Mouse (Mus musculus) MEL (cell line): ENCODE measurements around the gene Magi2.

Source experiments
- BHLHE40 ChIP-seq: IDR thresholded peaks from 2 replicates; pipeline ENCODE4 v1.6.1; 2012; ENCODE audit warnings: low read depth, mild to moderate bottlenecking, inconsistent platforms, low read length, improper control_type of control experiment, borderline replicate concordance
- CTCF ChIP-seq, 3 experiments: IDR thresholded peaks in 2 of 3; conservative IDR thresholded peaks in 1 of 3; 2 replicates each; pipeline ENCODE4 v1.5.1; 2011 to 2012; ENCODE audit warnings: low read length in 3 of 3, low read depth in 2 of 3, mild to moderate bottlenecking in 2 of 3, improper control_type of control experiment in 1 of 3, inconsistent platforms in 1 of 3, mixed read lengths in 1 of 3, moderate library complexity in 1 of 3; ENCODE audit not compliant: control insufficient read depth in 1 of 3, insufficient read depth in 1 of 3, poor library complexity in 1 of 3, severe bottlenecking in 1 of 3
- E2F4 ChIP-seq: IDR thresholded peaks from 2 replicates; pipeline ENCODE4 v1.6.1; 2011; ENCODE audit warnings: low read depth, low read length, improper control_type of control experiment, borderline replicate concordance
- GABPA ChIP-seq: IDR thresholded peaks from 2 replicates; pipeline ENCODE4 v1.6.1; 2012; ENCODE audit warnings: low read depth, mild to moderate bottlenecking, inconsistent platforms, low read length, improper control_type of control experiment, moderate library complexity
- MAFK ChIP-seq: IDR thresholded peaks from 2 replicates; pipeline ENCODE4 v1.6.1; 2011; ENCODE audit warnings: low read depth, mild to moderate bottlenecking, low read length, improper control_type of control experiment, borderline replicate concordance
- POLR2A ChIP-seq, 2 experiments: IDR thresholded peaks; 2 replicates each; pipeline ENCODE4 v1.6.1; 2011 to 2012; ENCODE audit warnings: low read length in 2 of 2, mild to moderate bottlenecking in 2 of 2, control low read depth in 1 of 2, improper control_type of control experiment in 1 of 2, low read depth in 1 of 2, moderate library complexity in 1 of 2; ENCODE audit not compliant: control insufficient read depth in 1 of 2, insufficient read depth in 1 of 2, poor library complexity in 1 of 2
- TAL1 ChIP-seq: IDR thresholded peaks from 2 replicates; pipeline ENCODE4 v1.6.1; 2012; ENCODE audit warnings: mild to moderate bottlenecking, inconsistent platforms, low read length, moderate library complexity, mixed read lengths
- ZC3H11A ChIP-seq: IDR thresholded peaks from 2 replicates; pipeline ENCODE4 v1.6.1; 2012; ENCODE audit warnings: low read depth, mild to moderate bottlenecking, inconsistent platforms, low read length, improper control_type of control experiment

GRCm38 (mm10) chr5:20749535-20749934 lies 1522.7 kb downstream of the Magi2 start:
- TF ChIP-seq POLR2A (IDR thresholded peaks at IDR 0.05; ENCODE audit: control insufficient read depth in 1 of 2, insufficient read depth in 1 of 2, low read depth in 1 of 2, low read length in 2 of 2, poor library complexity in 1 of 2) = no peak
- TF ChIP-seq CTCF (IDR thresholded peaks at IDR 0.05 in 2 of 3, conservative IDR thresholded peaks at IDR 0.05 in 1 of 3; ENCODE audit: control insufficient read depth in 1 of 3, insufficient read depth in 1 of 3, low read depth in 2 of 3, low read length in 3 of 3, poor library complexity in 1 of 3, severe bottlenecking in 1 of 3) = no peak
- no peak for TF ChIP-seq TAL1
- no peak for TF ChIP-seq E2F4
- no peak for TF ChIP-seq BHLHE40
- no peak for TF ChIP-seq ZC3H11A
- TF ChIP-seq GABPA = no peak
- TF ChIP-seq MAFK = no peak
